Mouse (Mus musculus) CH12.LX (cell line): Measurements from ENCODE around the gene Dhx15.

ENCODE experiments used
- CTCF ChIP-seq, 2 experiments: IDR thresholded peaks in 1 of 2; conservative IDR thresholded peaks in 1 of 2; 2 replicates each; pipeline ENCODE4 v1.5.1; 2011 to 2012; ENCODE audit warnings: low read depth in 2 of 2, low read length in 2 of 2, improper control_type of control experiment in 1 of 2, inconsistent platforms in 1 of 2, mild to moderate bottlenecking in 1 of 2, moderate library complexity in 1 of 2
- POLR2A ChIP-seq: IDR thresholded peaks from 2 replicates; pipeline ENCODE4 v1.6.1; 2011; ENCODE audit warnings: low read depth, mild to moderate bottlenecking, improper control_type of control experiment, low read length

- no peak for TF ChIP-seq CTCF (conservative IDR thresholded peaks at IDR 0.05 in 1 of 2, IDR thresholded peaks at IDR 0.05 in 1 of 2; ENCODE audit: low read depth in 2 of 2, low read length in 2 of 2)
- TF ChIP-seq POLR2A = no peak
These were observed 72.5 kb downstream of the Dhx15 start for GRCm38 (mm10) chr5:52117829-52118228.
